Mouse (Mus musculus) bone marrow macrophage, adult 2 months (primary cell): ENCODE measurements at regions not wholly inside any gene's neighbourhood (a gene's known extent, or its start where the extent isn't known, plus 50 kb on each side); places are given as distances from the start of the nearest gene placed in this dataset.
A peak's percentile ranks its signal among the peaks of the same experiment; 100 is the strongest.

Source experiments
- H3K27ac ChIP-seq: 2 replicates; pipeline ENCODE4 v1.5.1; 2012; ENCODE audit warnings: low read depth, low read length; ENCODE audit not compliant: insufficient read depth
- H3K4me1 ChIP-seq: 2 replicates; pipeline ENCODE4 v1.6.1; 2012; ENCODE audit warnings: low read length; ENCODE audit not compliant: control insufficient read depth, insufficient read depth
- H3K4me3 ChIP-seq: 2 replicates; pipeline ENCODE4 v1.5.1; 2012; ENCODE audit warnings: mild to moderate bottlenecking, low read length, moderate library complexity; ENCODE audit not compliant: insufficient read depth
- CTCF ChIP-seq: IDR thresholded peaks from 2 replicates; pipeline ENCODE4 v1.5.1; 2012; ENCODE audit warnings: low read depth, mild to moderate bottlenecking, low read length, moderate library complexity
- POLR2A ChIP-seq: IDR thresholded peaks from 2 replicates; pipeline ENCODE4 v1.6.1; 2012; ENCODE audit warnings: mild to moderate bottlenecking, low read depth, low read length, borderline replicate concordance

GRCm38 (mm10) chr15:60762071-60762470 lies 91.5 kb downstream of the Fam84b start:
- Histone ChIP-seq H3K27ac (no peak overlapping the region), H3K4me1 (no peaks in the 10 kb centered on the region), H3K4me3 (no peak overlapping the region)
- TF ChIP-seq POLR2A (no peak), CTCF (no peak)

- Histone ChIP-seq H3K4me3 (no peak overlapping the region), H3K27ac (no peak overlapping the region), H3K4me1 (no peaks in the 10 kb centered on the region)
- TF ChIP-seq POLR2A, result no peak
- TF ChIP-seq CTCF, result peak; percentile 55
These were observed 93.6 kb downstream of the Fam84b start for GRCm38 (mm10) chr15:60760015-60760437.

DNA sequence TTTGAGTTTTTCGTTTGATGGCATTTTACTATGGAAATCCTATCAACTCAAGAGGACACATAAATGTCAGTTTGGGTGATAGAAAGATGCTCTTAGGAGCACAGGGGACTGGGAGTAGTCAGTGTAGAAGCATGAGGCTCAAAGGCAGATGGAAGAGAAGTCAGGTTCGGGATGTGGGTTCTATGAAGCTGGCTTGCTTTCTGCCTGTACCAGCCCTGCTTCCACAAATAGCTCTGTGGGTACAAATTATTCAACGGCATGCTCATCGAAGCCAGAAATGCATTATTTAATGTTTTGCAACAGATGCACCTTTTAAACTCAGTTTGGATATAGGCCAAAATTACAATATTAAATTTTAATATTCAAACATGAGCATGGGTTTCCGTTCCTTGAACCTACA lies 99.3 kb downstream of the Fam84b start:
- Histone ChIP-seq H3K27ac (no peak overlapping the region), H3K4me1 (no peaks in the 10 kb centered on the region), H3K4me3 (no peak overlapping the region)
- no peak for TF ChIP-seq POLR2A
- no peak for TF ChIP-seq CTCF

- H3K4me3 ChIP-seq, result no peak overlapping the region
- peaks cover 10% of the 10 kb centered on the region for H3K4me1 ChIP-seq
- peak overlapping the region; percentile 22; the same call in 1 of the 2 replicates for H3K27ac ChIP-seq
- TF ChIP-seq POLR2A, result no peak
- TF ChIP-seq CTCF, result no peak
These were observed 114.0 kb downstream of the Fam84b start for GRCm38 (mm10) chr15:60739598-60739997.

GRCm38 (mm10) chr15:60738258-60738657 lies 115.3 kb downstream of the Fam84b start:
- H3K27ac ChIP-seq, result no peak overlapping the region
- H3K4me3 ChIP-seq, result no peak overlapping the region
- TF ChIP-seq CTCF (no peak), POLR2A (no peak)
- H3K4me1 ChIP-seq, result peaks cover 10% of the 10 kb centered on the region

DNA sequence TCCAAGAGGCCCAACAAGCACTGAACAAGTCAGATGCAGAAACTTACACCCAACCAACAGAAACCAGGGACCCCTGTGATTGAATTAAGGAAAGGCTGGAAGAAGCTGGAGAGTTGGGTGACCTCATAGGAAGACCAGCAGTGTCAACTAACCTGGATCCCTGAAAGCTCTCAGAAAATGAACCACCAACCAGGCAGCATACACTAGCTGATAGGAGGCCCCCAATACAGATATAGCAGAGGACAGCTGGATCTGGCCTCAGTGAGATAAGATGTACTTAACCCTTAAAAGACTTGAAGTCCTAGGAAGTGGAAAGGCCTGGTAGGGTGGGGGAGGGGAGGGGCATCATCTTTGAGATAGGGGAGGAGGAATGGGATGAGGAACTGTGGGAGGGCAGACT lies 121.2 kb downstream of the Fam84b start:
- TF ChIP-seq CTCF (no peak), POLR2A (no peak)
- H3K4me3 ChIP-seq, result no peak overlapping the region
- no peak overlapping the region for H3K27ac ChIP-seq
- no peaks in the 10 kb centered on the region for H3K4me1 ChIP-seq

DNA sequence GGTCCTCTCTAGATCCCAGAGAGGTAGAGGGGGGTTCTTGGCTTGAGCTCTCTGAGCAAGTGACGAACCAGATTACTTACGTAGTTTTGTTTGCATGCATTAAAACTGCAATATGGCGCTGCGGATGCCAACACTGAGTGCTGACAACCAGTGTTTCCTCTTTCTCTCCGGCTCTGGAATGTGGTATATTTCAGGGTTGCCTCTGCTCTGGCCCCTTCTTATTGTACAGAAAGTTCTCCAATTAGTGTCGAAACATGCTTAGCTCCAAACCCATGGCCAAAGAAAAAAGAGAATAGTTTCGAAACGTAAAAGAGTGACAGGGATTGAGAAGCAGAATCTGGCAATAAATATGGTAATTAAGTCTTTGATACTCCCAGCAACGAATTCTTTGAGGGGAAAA lies 124.8 kb downstream of the Fam84b start:
- H3K4me1 ChIP-seq, result no peaks in the 10 kb centered on the region
- TF ChIP-seq CTCF (no peak), POLR2A (no peak)
- H3K27ac ChIP-seq, result no peak overlapping the region
- no peak overlapping the region for H3K4me3 ChIP-seq

DNA sequence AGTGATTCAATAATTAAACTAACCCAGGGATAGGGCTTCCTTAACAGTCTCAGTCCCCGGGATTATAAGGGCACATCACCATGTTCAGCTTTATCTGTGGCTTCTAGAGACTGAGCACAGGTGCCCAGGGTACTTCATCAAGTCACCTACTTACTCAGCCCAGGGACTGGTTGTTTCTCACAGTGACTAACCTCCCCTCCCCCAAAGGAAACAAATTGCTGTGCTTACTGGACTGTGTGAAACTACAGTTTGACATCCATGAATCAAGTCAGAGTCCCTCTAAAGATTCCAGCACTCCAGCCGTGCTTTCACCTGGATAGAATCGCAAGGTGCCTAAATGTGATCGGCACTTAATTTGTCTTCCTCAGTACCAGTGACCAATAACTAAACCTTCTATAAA lies 125.2 kb downstream of the Fam84b start:
- no peaks in the 10 kb centered on the region for H3K4me1 ChIP-seq
- no peak for TF ChIP-seq POLR2A
- TF ChIP-seq CTCF, result no peak
- no peak overlapping the region for H3K27ac ChIP-seq
- H3K4me3 ChIP-seq, result no peak overlapping the region

GRCm38 (mm10) chr15:60719332-60719731 lies 134.2 kb downstream of the Fam84b start:
- Histone ChIP-seq H3K27ac (no peak overlapping the region), H3K4me3 (no peak overlapping the region), H3K4me1 (0 out of 2 replicates have a peak, but pooled peaks cover 2% of the 10 kb centered on the region)
- TF ChIP-seq POLR2A (no peak), CTCF (no peak)

- TF ChIP-seq POLR2A (no peak), CTCF (no peak)
- no peaks in the 10 kb centered on the region for H3K4me1 ChIP-seq
- no peak overlapping the region for H3K27ac ChIP-seq
- H3K4me3 ChIP-seq, result no peak overlapping the region
These were observed 144.9 kb downstream of the Fam84b start for GRCm38 (mm10) chr15:60708678-60709077.

DNA sequence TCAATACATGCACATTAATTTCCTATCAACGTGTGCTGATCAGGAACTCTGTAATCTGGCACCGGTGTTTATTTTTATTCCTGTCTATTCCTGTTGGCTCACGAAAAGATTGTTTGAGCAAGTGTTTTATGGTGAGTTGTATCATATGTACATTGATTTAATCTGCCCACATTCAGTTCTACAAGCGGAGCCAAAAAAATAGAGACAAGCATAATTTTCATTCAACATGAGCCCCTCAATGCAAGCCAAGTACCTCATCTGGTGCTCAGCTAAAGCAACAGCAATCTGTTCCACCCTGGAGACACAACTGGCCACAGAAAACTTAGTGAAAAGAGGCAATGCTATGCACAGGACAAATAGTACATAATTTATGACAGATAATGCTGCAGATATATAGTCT lies 147.6 kb downstream of the Fam84b start:
- Histone ChIP-seq H3K4me3 (no peak overlapping the region), H3K4me1 (no peaks in the 10 kb centered on the region), H3K27ac (no peak overlapping the region)
- no peak for TF ChIP-seq POLR2A
- TF ChIP-seq CTCF, result no peak
